Comparison of ENCODE assay signal across 8 mouse cellular contexts in the genomic region with DNA sequence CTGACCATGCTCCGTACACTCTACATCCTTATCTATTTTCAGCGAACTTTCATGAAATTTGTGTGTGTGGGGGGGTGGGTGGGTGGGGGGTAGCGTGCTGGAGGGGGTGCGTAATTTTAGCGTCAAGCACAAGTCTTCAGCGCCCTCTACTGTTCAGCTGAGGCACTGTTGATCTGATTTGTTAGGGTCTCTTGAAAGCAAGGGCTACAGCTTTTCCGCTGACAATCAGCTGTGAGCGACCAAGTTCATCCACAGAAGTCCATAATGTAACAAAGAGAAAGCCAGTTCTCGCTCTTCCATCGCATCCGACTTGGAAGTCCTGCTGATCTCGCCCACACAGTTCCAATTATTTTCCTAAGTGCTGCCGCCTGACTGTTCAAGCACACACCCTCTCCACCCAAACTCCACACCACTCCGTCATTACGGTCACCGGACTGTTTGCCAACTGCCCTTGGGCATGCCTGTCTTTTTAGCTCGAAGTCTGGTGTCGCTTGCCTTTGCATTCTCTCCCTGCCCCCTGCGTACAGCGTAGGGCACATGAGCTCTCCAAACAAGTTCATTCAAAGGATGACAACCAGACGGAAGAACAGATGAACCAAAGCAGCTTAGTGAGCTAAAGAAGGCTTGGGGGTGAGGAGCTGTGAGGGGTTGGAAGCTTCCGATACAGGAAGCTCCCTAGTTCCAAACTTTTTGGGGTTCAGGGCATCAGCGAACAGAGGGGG. TPM values are rescaled to one million over a fixed set of nuclear protein-coding genes. Genes with fewer than 3 reads are reported as not detected.
DNase-seq lines count a peak whose midpoint lies in the region; ATAC-seq and TF ChIP-seq lines count a peak whose summit lies in the region.

No protein-coding gene starts in this region.

- no peaks in the 10 kb centered on the region for H3K36me3 ChIP-seq in forebrain, embryonic 10.5 days (replicated peaks)
- no peaks in the 10 kb centered on the region for H3K36me3 ChIP-seq in forebrain, embryonic 12.5 days (replicated peaks)
- H3K36me3 ChIP-seq in heart, postnatal 0 days (replicated peaks; ENCODE audit: control insufficient read depth, insufficient read depth, low read length) = no peaks in the 10 kb centered on the region
- no peaks in the 10 kb centered on the region for H3K36me3 ChIP-seq in neural tube, embryonic 11.5 days (ENCODE audit: control insufficient read depth, insufficient read depth, low read length)

- no peak overlapping the region for H3K4me3 ChIP-seq in forebrain, embryonic 10.5 days
- H3K4me3 ChIP-seq in forebrain, embryonic 12.5 days (replicated peaks) = no peak overlapping the region
- H3K4me3 ChIP-seq in heart, postnatal 0 days (ENCODE audit: low read depth, low read length) = no peak overlapping the region
- no peak overlapping the region for H3K4me3 ChIP-seq in neural tube, embryonic 11.5 days (ENCODE audit: low read depth, low read length)

- 41% methylated on average over 23 of the region's 23 CpGs for WGBS in forebrain, embryonic 10.5 days
- 41% methylated on average over 23 of the region's 23 CpGs for WGBS in forebrain, embryonic 12.5 days
- WGBS in heart, postnatal 0 days = 30% methylated on average over 23 of the region's 23 CpGs
- 46% methylated on average over 23 of the region's 23 CpGs for WGBS in neural tube, embryonic 11.5 days

- intact Hi-C loops in left cerebral cortex, postnatal 10 days (cut with DNase I) = no loop called here

- no peak overlapping the region for H3K4me2 ChIP-seq in forebrain, embryonic 12.5 days
- H3K4me2 ChIP-seq in heart, postnatal 0 days (ENCODE audit: low read depth, low read length) = peak overlapping the region; percentile 28
- H3K4me2 ChIP-seq in neural tube, embryonic 11.5 days (ENCODE audit: low read depth) = no peak overlapping the region

- no peak for ATAC-seq in forebrain, embryonic 12.5 days (ENCODE audit: low FRiP score)
- no peak for ATAC-seq in heart, postnatal 0 days (ENCODE audit: insufficient read depth, low read depth)
- no peak for ATAC-seq in neural tube, embryonic 11.5 days (ENCODE audit: insufficient read depth, low FRiP score, low TSS enrichment)
- no peak; the same call in 1 of the 2 replicates for ATAC-seq in granulocyte monocyte progenitor cell, adult 5-6 weeks (replicated peaks; ENCODE audit: poor library complexity, severe bottlenecking)

- H3K4me1 ChIP-seq in forebrain, embryonic 10.5 days = no peaks in the 10 kb centered on the region
- 0 out of 2 replicates have a peak, but pooled peaks cover 6% of the 10 kb centered on the region for H3K4me1 ChIP-seq in forebrain, embryonic 12.5 days
- peaks cover 11% of the 10 kb centered on the region for H3K4me1 ChIP-seq in heart, postnatal 0 days (ENCODE audit: control insufficient read depth, insufficient read depth)
- H3K4me1 ChIP-seq in neural tube, embryonic 11.5 days (ENCODE audit: control insufficient read depth, insufficient read depth, low read length) = no peaks in the 10 kb centered on the region

- no peak overlapping the region for H3K9ac ChIP-seq in forebrain, embryonic 12.5 days
- H3K9ac ChIP-seq in heart, postnatal 0 days (replicated peaks; ENCODE audit: low read depth, low read length) = no peak overlapping the region
- no peak overlapping the region for H3K9ac ChIP-seq in neural tube, embryonic 11.5 days (ENCODE audit: low read length)

- peak; percentile 59 for TF ChIP-seq CTCF in heart, postnatal 0 days (IDR thresholded peaks at IDR 0.05; ENCODE audit: low read depth)

- H3K27me3 ChIP-seq in forebrain, embryonic 10.5 days (ENCODE audit: poor library complexity, severe bottlenecking) = peaks cover 11% of the 10 kb centered on the region; the same call in 1 of the 2 replicates
- H3K27me3 ChIP-seq in forebrain, embryonic 12.5 days = 0 out of 2 replicates have a peak, but pooled peaks cover 4% of the 10 kb centered on the region
- 0 out of 2 replicates have a peak, but pooled peaks cover 3% of the 10 kb centered on the region for H3K27me3 ChIP-seq in heart, postnatal 0 days (ENCODE audit: control insufficient read depth, insufficient read depth, low read length)
- H3K27me3 ChIP-seq in neural tube, embryonic 11.5 days (ENCODE audit: control insufficient read depth, insufficient read depth, low read length) = no peaks in the 10 kb centered on the region

- no peak for TF ChIP-seq EP300 in heart, postnatal 0 days (IDR thresholded peaks at IDR 0.05; ENCODE audit: low read depth)

- H3K9me3 ChIP-seq in forebrain, embryonic 10.5 days = no peaks in the 10 kb centered on the region
- H3K9me3 ChIP-seq in forebrain, embryonic 12.5 days = no peaks in the 10 kb centered on the region
- H3K9me3 ChIP-seq in heart, postnatal 0 days (replicated peaks; ENCODE audit: control insufficient read depth, low read length) = no peaks in the 10 kb centered on the region
- H3K9me3 ChIP-seq in neural tube, embryonic 11.5 days (ENCODE audit: control insufficient read depth, low read length) = no peaks in the 10 kb centered on the region

- no peak overlapping the region for H3K27ac ChIP-seq in forebrain, embryonic 10.5 days
- no peak overlapping the region for H3K27ac ChIP-seq in forebrain, embryonic 12.5 days
- H3K27ac ChIP-seq in heart, postnatal 0 days (ENCODE audit: low read depth) = no peak overlapping the region
- H3K27ac ChIP-seq in neural tube, embryonic 11.5 days (ENCODE audit: low read depth, low read length) = no peak overlapping the region

- DNase-seq in forebrain, embryonic 10.5 days (ENCODE audit: extremely low spot score, low spot score) = peak; percentile 29
- DNase-seq in A20 (ENCODE audit: low read depth, low spot score) = peak; percentile 23
- DNase-seq in cerebellum, postnatal 25 days = peak; percentile 51 to 67
- peak; percentile 32 for DNase-seq in heart, postnatal 0 days (ENCODE audit: low spot score)
- DNase-seq in left cerebral cortex, postnatal 10 days (ENCODE audit: extremely low spot score in 1 of 2, low spot score in 2 of 2) = peak; percentile 40 to 51
- peak; percentile 43 for DNase-seq in neural tube, embryonic 11.5 days (ENCODE audit: low spot score)

RNA-seq across cellular contexts. Expression of gene Ptpn3, which starts 19.1 kb away (rescaled TPM):
- 1.1 and 1.3 TPM in 2 replicates for polyA plus RNA-seq in forebrain, embryonic 10.5 days (2016; fragmentation: Nextera tagmentation; extraction: Ambion mirVana)
- 1.7 and 2.4 TPM in 2 replicates for polyA plus RNA-seq in forebrain, embryonic 12.5 days (2016; fragmentation: Nextera tagmentation; extraction: Ambion mirVana)
- 1.0 and 3.4 TPM in 2 replicates for total RNA-seq in heart, postnatal 0 days (2014; rRNA removed; ENCODE audit: low replicate concordance)
- polyA plus RNA-seq in heart, postnatal 0 days (2015; fragmentation: Nextera tagmentation; extraction: Ambion mirVana) = 2.2 and 2.3 TPM in 2 replicates
- 10 to 100 TPM; 23.2 to 25.7 TPM for total RNA-seq in left cerebral cortex, postnatal 10 days (2021)
- polyA plus RNA-seq in neural tube, embryonic 11.5 days (2014; fragmentation: Nextera tagmentation; extraction: Ambion mirVana) = 2.7 TPM in 2 replicates
- 1.9 and 5.9 TPM in 2 replicates for total RNA-seq in granulocyte monocyte progenitor cell, adult 5-6 weeks (2014; fragmentation: Nextera tagmentation)
- total RNA-seq in granulocyte monocyte progenitor cell, adult 5-6 weeks (2017) = 0.99 and 8.9 TPM in 2 replicates
